Mouse (Mus musculus): ENCODE results near the gene Lrrc2. TPM values are rescaled to one million over a fixed set of nuclear protein-coding genes. Genes with fewer than 3 reads are reported as not detected.

The Lrrc2 gene
- total and polyA plus RNA-seq, 3 experiments: 1.6 to 3.6 (median 1.6) TPM

DNA sequence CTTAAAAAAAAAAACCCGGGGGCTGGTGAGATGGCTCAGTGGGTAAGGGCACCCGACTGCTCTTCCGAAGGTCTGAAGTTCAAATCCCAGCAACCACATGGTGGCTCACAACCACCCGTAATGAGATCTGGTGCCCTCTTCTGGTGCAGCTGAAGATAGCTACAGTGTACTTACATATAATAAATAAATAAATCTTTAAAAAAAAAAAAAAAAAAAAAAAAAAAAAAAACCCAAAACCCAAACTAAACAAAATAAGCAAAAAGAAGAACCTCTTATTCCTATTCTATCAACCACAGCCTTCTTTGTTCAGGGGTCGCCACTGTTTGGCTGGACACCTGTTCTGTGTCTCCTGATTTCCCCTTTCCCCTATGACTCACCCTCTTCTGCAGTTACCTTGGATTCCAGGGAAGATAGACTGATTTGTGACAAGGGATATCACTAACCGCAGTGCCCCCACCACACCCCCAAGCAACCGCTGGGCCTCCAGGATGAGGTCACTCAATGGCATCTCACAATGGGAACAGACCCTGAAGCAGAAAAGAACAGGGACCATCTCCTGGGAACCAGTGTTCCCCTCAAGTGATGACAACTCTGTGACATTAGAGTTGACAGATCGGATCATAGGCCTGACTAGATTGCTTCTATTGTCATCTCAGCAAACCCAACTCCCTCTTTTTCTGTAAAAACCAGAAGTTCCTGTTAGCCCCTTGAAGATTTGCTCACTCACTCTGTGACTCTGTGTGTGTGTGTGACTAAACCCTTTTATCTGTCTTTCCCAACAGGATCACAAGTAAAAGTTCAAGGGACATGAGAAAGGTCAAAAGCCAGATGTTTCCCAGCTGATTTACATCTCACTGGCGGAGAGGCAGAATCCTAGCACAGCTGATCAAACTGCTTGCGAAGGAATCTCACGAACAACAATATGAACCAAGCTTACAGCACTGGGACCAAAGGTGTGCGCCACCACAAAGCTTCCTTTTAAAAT lies 13.5 kb upstream of the Lrrc2 start:
- no peaks in the 10 kb centered on the region for H3K4me1 ChIP-seq (ENCODE audit: control insufficient read depth in 1 of 2, insufficient read depth in 2 of 2)
- no peaks in the 10 kb centered on the region for H3K36me3 ChIP-seq (replicated peaks in 1 of 2; ENCODE audit: control insufficient read depth in 1 of 2, insufficient read depth in 1 of 2, low read length in 1 of 2)
- no peak for DNase-seq (ENCODE audit: extremely low read depth)
- in situ Hi-C loops (cut with MboI; ENCODE audit: low pct_ligation_motif_present, low pct_unique_long_range_greater_than_20kb, low sequenced_read_pairs) (no loop called here), dilution Hi-C loops (cut with MboI; ENCODE audit: extremely low pct_ligation_motif_present, extremely low pct_unique_long_range_greater_than_20kb, low sequenced_read_pairs) (no loop called here)
- H3K9me3 ChIP-seq (replicated peaks; ENCODE audit: low read length): no peaks in the 10 kb centered on the region
- no peaks in the 10 kb centered on the region for H3K27me3 ChIP-seq (replicated peaks)
- no peak overlapping the region for H3K9ac ChIP-seq (ENCODE audit: insufficient read depth, low read depth)
- TF ChIP-seq CTCF (conservative IDR thresholded peaks at IDR 0.05 in 1 of 2, IDR thresholded peaks at IDR 0.05 in 1 of 2; ENCODE audit: low read depth in 2 of 2, low read length in 2 of 2) (0 out of 4 replicates have a peak, but pooled peaks of 1 of the 2 experiments have one; percentile 13), ZMIZ1 (IDR thresholded peaks at IDR 0.05; ENCODE audit: low read depth, low read length) (no peak), ZNF384 (IDR thresholded peaks at IDR 0.05; ENCODE audit: low read depth, low read length) (peak; percentile 47; the same call in 1 of the 2 replicates)
- H3K27ac ChIP-seq (ENCODE audit: insufficient read depth, low read depth): no peak overlapping the region
- H3K79me2 ChIP-seq (replicated peaks; ENCODE audit: control insufficient read depth, extremely low read depth, insufficient read depth, poor library complexity, severe bottlenecking): no peaks in the 10 kb centered on the region
- H3K4me3 ChIP-seq (replicated peaks in 1 of 3; ENCODE audit: low read depth in 2 of 3, low read length in 2 of 3, poor library complexity in 1 of 3): no peak overlapping the region
- H3K4me2 ChIP-seq (ENCODE audit: insufficient read depth, low read depth, poor library complexity, severe bottlenecking): no peak overlapping the region

- Histone ChIP-seq H3K27ac (ENCODE audit: insufficient read depth, low read depth) (no peak overlapping the region), H3K27me3 (replicated peaks) (no peaks in the 10 kb centered on the region), H3K9me3 (replicated peaks; ENCODE audit: low read length) (no peaks in the 10 kb centered on the region), H3K9ac (ENCODE audit: insufficient read depth, low read depth) (no peak overlapping the region), H3K4me3 (replicated peaks in 1 of 3; ENCODE audit: low read depth in 2 of 3, low read length in 2 of 3, poor library complexity in 1 of 3) (no peak overlapping the region), H3K79me2 (replicated peaks; ENCODE audit: control insufficient read depth, extremely low read depth, insufficient read depth, poor library complexity, severe bottlenecking) (no peaks in the 10 kb centered on the region), H3K4me1 (ENCODE audit: control insufficient read depth in 1 of 2, insufficient read depth in 2 of 2) (no peaks in the 10 kb centered on the region), H3K4me2 (ENCODE audit: insufficient read depth, low read depth, poor library complexity, severe bottlenecking) (no peak overlapping the region), H3K36me3 (replicated peaks in 1 of 2; ENCODE audit: control insufficient read depth in 1 of 2, insufficient read depth in 1 of 2, low read length in 1 of 2) (no peaks in the 10 kb centered on the region)
- in situ Hi-C loops (cut with MboI; ENCODE audit: low pct_ligation_motif_present, low pct_unique_long_range_greater_than_20kb, low sequenced_read_pairs) (no loop called here), dilution Hi-C loops (cut with MboI; ENCODE audit: extremely low pct_ligation_motif_present, extremely low pct_unique_long_range_greater_than_20kb, low sequenced_read_pairs) (no loop called here)
- TF ChIP-seq ZNF384 (IDR thresholded peaks at IDR 0.05; ENCODE audit: low read depth, low read length): no peak
- no peak for TF ChIP-seq ZMIZ1 (IDR thresholded peaks at IDR 0.05; ENCODE audit: low read depth, low read length)
- TF ChIP-seq RAD21 (IDR thresholded peaks at IDR 0.05; ENCODE audit: low read depth, low read length): peak; percentile 26
- no peak for TF ChIP-seq MAZ (IDR thresholded peaks at IDR 0.05; ENCODE audit: low read depth, low read length)
- no peak for TF ChIP-seq HCFC1 (IDR thresholded peaks at IDR 0.05; ENCODE audit: low read depth, low read length)
- TF ChIP-seq CHD1 (IDR thresholded peaks at IDR 0.05; ENCODE audit: low read depth, low read length): no peak
- TF ChIP-seq MYC (IDR thresholded peaks at IDR 0.05; ENCODE audit: low read depth, low read length): no peak
- no peak for TF ChIP-seq E2F4 (IDR thresholded peaks at IDR 0.05; ENCODE audit: insufficient replicate concordance, low read depth, low read length)
- no peak for TF ChIP-seq TBP (conservative IDR thresholded peaks at IDR 0.05; ENCODE audit: low read depth, low read length)
- no peak for TF ChIP-seq USF1 (IDR thresholded peaks at IDR 0.05; ENCODE audit: low read depth, low read length)
- TF ChIP-seq PAX5 (IDR thresholded peaks at IDR 0.05; ENCODE audit: low read length): no peak
- no peak for TF ChIP-seq EP300 (IDR thresholded peaks at IDR 0.05; ENCODE audit: low read length)
- TF ChIP-seq POLR2AphosphoS2 (IDR thresholded peaks at IDR 0.05; ENCODE audit: low read depth, low read length): no peak
- TF ChIP-seq SMC3 (IDR thresholded peaks at IDR 0.05; ENCODE audit: low read depth, low read length): peak; percentile 28; the same call in 1 of the 2 replicates
- no peak for TF ChIP-seq BHLHE40 (IDR thresholded peaks at IDR 0.05; ENCODE audit: low read depth, low read length)
- TF ChIP-seq ETS1 (conservative IDR thresholded peaks at IDR 0.05; ENCODE audit: low read depth, low read length): no peak
- no peak for TF ChIP-seq MEF2A (IDR thresholded peaks at IDR 0.05; ENCODE audit: borderline replicate concordance, low read depth, low read length)
- peak; percentile 46 to 60 for TF ChIP-seq CTCF (conservative IDR thresholded peaks at IDR 0.05 in 1 of 2, IDR thresholded peaks at IDR 0.05 in 1 of 2; ENCODE audit: low read depth in 2 of 2, low read length in 2 of 2)
- no peak for TF ChIP-seq JUN (IDR thresholded peaks at IDR 0.05; ENCODE audit: insufficient read depth, low read depth, low read length)
- no peak for TF ChIP-seq RCOR1 (conservative IDR thresholded peaks at IDR 0.05; ENCODE audit: low read depth, low read length)
- no peak for TF ChIP-seq POLR2A (IDR thresholded peaks at IDR 0.05; ENCODE audit: low read depth, low read length)
- TF ChIP-seq MAX (IDR thresholded peaks at IDR 0.05; ENCODE audit: low read length): no peak
- peak; percentile 20 for DNase-seq (ENCODE audit: extremely low read depth)
These were observed 7.1 kb upstream of the Lrrc2 start for GRCm38 (mm10) chr9:110944265-110944664.
